8 mouse cellular contexts compared by ENCODE assay signal in the genomic region with DNA sequence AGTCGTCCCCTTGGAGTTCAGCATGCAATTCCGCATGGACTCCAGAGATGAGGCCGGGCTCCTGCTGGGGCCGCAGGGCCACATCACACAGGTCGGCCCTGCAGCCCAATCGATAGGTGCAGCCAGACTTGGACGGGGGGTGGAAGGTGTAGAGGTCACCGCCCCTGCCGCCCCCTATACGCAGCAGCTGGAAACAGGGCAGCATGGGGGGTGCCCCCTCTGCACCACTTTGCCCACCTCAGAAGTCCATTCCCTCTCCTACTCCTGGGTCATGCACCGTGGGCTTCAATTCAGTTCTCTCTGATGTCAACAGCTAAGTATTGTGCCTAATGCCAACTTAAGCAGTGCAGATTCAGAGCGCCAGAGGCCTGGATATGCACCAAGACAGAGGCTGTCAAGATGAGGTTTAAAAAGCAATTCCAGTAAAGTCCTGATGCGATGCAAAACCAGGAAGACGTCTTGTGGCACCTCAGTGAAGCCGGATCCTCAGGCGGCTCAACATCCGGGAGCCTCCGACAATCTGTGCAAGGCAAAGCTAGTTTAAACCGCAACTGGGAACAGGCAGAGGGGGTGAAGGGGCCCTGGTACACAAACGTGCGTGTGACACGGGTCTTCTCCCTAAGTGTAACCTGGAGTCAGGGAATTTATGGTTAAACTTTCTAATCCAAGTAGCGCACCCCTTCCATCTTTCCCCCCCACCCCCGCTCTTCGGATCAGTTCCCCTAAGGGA. TPM values are rescaled to one million over a fixed set of nuclear protein-coding genes. Genes with fewer than 3 reads are reported as not detected.
A peak's percentile ranks its signal among the peaks of the same experiment; 100 is the strongest.
DNase-seq lines count a peak whose midpoint lies in the region; ATAC-seq and TF ChIP-seq lines count a peak whose summit lies in the region.

No protein-coding gene starts in this region.

- peak overlapping the region; percentile 15; the same call in 1 of the 2 replicates for H3K27ac ChIP-seq in ES-E14 (ENCODE audit: insufficient read depth, low read depth, low read length, poor library complexity, severe bottlenecking)
- 0 out of 2 replicates have a peak overlapping the region, but pooled peaks have one; percentile 13 for H3K27ac ChIP-seq in forebrain, embryonic 12.5 days
- H3K27ac ChIP-seq in stomach, embryonic 16.5 days (ENCODE audit: low read length): peak overlapping the region; percentile 29

- H3K4me2 ChIP-seq in forebrain, embryonic 12.5 days: peak overlapping the region; percentile 77
- peak overlapping the region; percentile 87 for H3K4me2 ChIP-seq in stomach, embryonic 16.5 days (ENCODE audit: low read depth, low read length)

- DNase-seq in cerebellum, adult 9-11 months: peak; percentile 41
- DNase-seq in cerebellum, adult 9-10 months: no peak
- no peak for DNase-seq in ES-E14 (ENCODE audit: low read depth, low spot score)
- peak; percentile 34 for DNase-seq in kidney, adult 9 months
- DNase-seq in lung, postnatal 10 days: peak; percentile 59
- no peak for DNase-seq in urinary bladder, postnatal 25 days (ENCODE audit: low spot score)

- H3K9ac ChIP-seq in ES-E14 (ENCODE audit: insufficient read depth, low read depth, low read length, poor library complexity, severe bottlenecking): peak overlapping the region; percentile 68
- H3K9ac ChIP-seq in forebrain, embryonic 12.5 days: peak overlapping the region; percentile 63
- H3K9ac ChIP-seq in stomach, embryonic 16.5 days (ENCODE audit: low read length): peak overlapping the region; percentile 79

- H3K36me3 ChIP-seq in ES-E14 (ENCODE audit: control insufficient read depth, insufficient read depth, low read length, poor library complexity, severe bottlenecking): peaks cover 24% of the 10 kb centered on the region
- H3K36me3 ChIP-seq in forebrain, embryonic 12.5 days (replicated peaks): peaks cover 15% of the 10 kb centered on the region
- no peaks in the 10 kb centered on the region for H3K36me3 ChIP-seq in stomach, embryonic 16.5 days (ENCODE audit: control insufficient read depth, insufficient read depth, low read length)

- peak; percentile 18 for ATAC-seq in forebrain, embryonic 12.5 days (ENCODE audit: low FRiP score)
- ATAC-seq in stomach, embryonic 16.5 days (ENCODE audit: insufficient read depth, low FRiP score): no peak

- no peaks in the 10 kb centered on the region for H3K9me3 ChIP-seq in ES-E14 (ENCODE audit: control insufficient read depth, insufficient read depth, low read depth, low read length)
- H3K9me3 ChIP-seq in forebrain, embryonic 12.5 days: no peaks in the 10 kb centered on the region
- no peaks in the 10 kb centered on the region for H3K9me3 ChIP-seq in stomach, embryonic 16.5 days (replicated peaks; ENCODE audit: control insufficient read depth, low read length)

- in situ Hi-C loops in ES-E14 (cut with MboI; ENCODE audit: low sequenced_read_pairs in 2 of 2, unreplicated experiment in 2 of 2): no loop called here

- H3K4me1 ChIP-seq in ES-E14 (ENCODE audit: control insufficient read depth in 2 of 2, insufficient read depth in 2 of 2, low read length in 2 of 2, poor library complexity in 1 of 2): peaks cover 5 to 12% of the 10 kb centered on the region in 2 experiments; a peak in 2 of 4 replicates
- peaks cover 35% of the 10 kb centered on the region for H3K4me1 ChIP-seq in forebrain, embryonic 12.5 days
- H3K4me1 ChIP-seq in stomach, embryonic 16.5 days (ENCODE audit: control insufficient read depth, insufficient read depth, low read length): peaks cover 24% of the 10 kb centered on the region

- 10% methylated on average over 25 of the region's 25 CpGs for WGBS in forebrain, embryonic 12.5 days
- WGBS in stomach, embryonic 16.5 days: 3% methylated on average over 25 of the region's 25 CpGs

- no peaks in the 10 kb centered on the region for H3K27me3 ChIP-seq in forebrain, embryonic 12.5 days
- H3K27me3 ChIP-seq in stomach, embryonic 16.5 days (ENCODE audit: control insufficient read depth, insufficient read depth, low read length): no peaks in the 10 kb centered on the region

- peak overlapping the region; percentile 62 to 65 for H3K4me3 ChIP-seq in ES-E14 (ENCODE audit: insufficient read depth in 1 of 2, low read depth in 1 of 2, low read length in 2 of 2, poor library complexity in 1 of 2, severe bottlenecking in 1 of 2)
- H3K4me3 ChIP-seq in forebrain, embryonic 12.5 days (replicated peaks): peak overlapping the region; percentile 56
- peak overlapping the region; percentile 62 for H3K4me3 ChIP-seq in stomach, embryonic 16.5 days (replicated peaks; ENCODE audit: low read length)

TF ChIP-seq in ES-E14, 5 proteins besides CTCF, POLR2A, EP300 and RAD21:
- TF ChIP-seq CHD2 (IDR thresholded peaks at IDR 0.05; ENCODE audit: low read depth, low read length) (no peak), MAFK (IDR thresholded peaks at IDR 0.05; ENCODE audit: insufficient read depth, low read depth, low read length) (no peak), ZC3H11A (IDR thresholded peaks at IDR 0.05; ENCODE audit: borderline replicate concordance, low read depth, low read length) (no peak), HCFC1 (IDR thresholded peaks at IDR 0.05; ENCODE audit: borderline replicate concordance, insufficient read depth, low read length) (no peak), ZNF384 (IDR thresholded peaks at IDR 0.05; ENCODE audit: low read depth, low read length) (no peak)

RNA-seq across cellular contexts. Expression of gene Tcf19, which starts 0.5 kb away (rescaled TPM):
- total RNA-seq in ES-E14 (2012; rRNA removed): 7.6 and 10.5 TPM in 2 replicates
- 53.4 and 59.0 TPM in 2 replicates for polyA plus RNA-seq in forebrain, embryonic 12.5 days (2016; fragmentation: Nextera tagmentation; extraction: Ambion mirVana)
- polyA plus RNA-seq in stomach, embryonic 16.5 days (2015; fragmentation: Nextera tagmentation; extraction: Ambion mirVana): 79.6 and 83.1 TPM in 2 replicates

RNA-seq across cellular contexts. Expression of gene Cchcr1, which starts 0.8 kb away (rescaled TPM):
- 28.5 and 31.8 TPM in 2 replicates for total RNA-seq in ES-E14 (2012; rRNA removed)
- 19.0 and 19.1 TPM in 2 replicates for polyA plus RNA-seq in forebrain, embryonic 12.5 days (2016; fragmentation: Nextera tagmentation; extraction: Ambion mirVana)
- 17.5 and 19.4 TPM in 2 replicates for polyA plus RNA-seq in stomach, embryonic 16.5 days (2015; fragmentation: Nextera tagmentation; extraction: Ambion mirVana)

RNA-seq across cellular contexts. Expression of gene Pou5f1, which starts 10.3 kb away (rescaled TPM):
- 844 and 868 TPM in 2 replicates for total RNA-seq in ES-E14 (2012; rRNA removed)
- 0.14 TPM in 1 of 2 replicates, not detected in the other for polyA plus RNA-seq in forebrain, embryonic 12.5 days (2016; fragmentation: Nextera tagmentation; extraction: Ambion mirVana)
- not detected in 2 replicates for polyA plus RNA-seq in stomach, embryonic 16.5 days (2015; fragmentation: Nextera tagmentation; extraction: Ambion mirVana)

RNA-seq across cellular contexts. Expression of gene Psors1c2, which starts 16.9 kb away (rescaled TPM):
- 4.3 and 8.9 TPM in 2 replicates for total RNA-seq in ES-E14 (2012; rRNA removed)
- polyA plus RNA-seq in forebrain, embryonic 12.5 days (2016; fragmentation: Nextera tagmentation; extraction: Ambion mirVana): 1.1 and 1.5 TPM in 2 replicates
- 1.3 and 2.0 TPM in 2 replicates for polyA plus RNA-seq in stomach, embryonic 16.5 days (2015; fragmentation: Nextera tagmentation; extraction: Ambion mirVana)

RNA-seq across cellular contexts. Expression of gene Cdsn, which starts 35.9 kb away (rescaled TPM):
- total RNA-seq in ES-E14 (2012; rRNA removed): 1.1 and 1.2 TPM in 2 replicates
- not detected in 2 replicates for polyA plus RNA-seq in forebrain, embryonic 12.5 days (2016; fragmentation: Nextera tagmentation; extraction: Ambion mirVana)
- polyA plus RNA-seq in stomach, embryonic 16.5 days (2015; fragmentation: Nextera tagmentation; extraction: Ambion mirVana): 7.7 and 24.9 TPM in 2 replicates

Comparison
In these comparisons a context has a peak if more than half of its experiments do, and no peak if none do; other contexts are left out.
1. DNase-seq: peak in cerebellum, adult 9-11 months (single experiment), kidney, adult 9 months (single experiment) and lung, postnatal 10 days (single experiment); none in cerebellum, adult 9-10 months (single experiment), ES-E14 (single experiment) and urinary bladder, postnatal 25 days (single experiment).
2. Peak in every context shown above with its lines, with median percentiles within 50 percentile points of each other: H3K27ac ChIP-seq, H3K4me3 ChIP-seq and H3K9ac ChIP-seq.